Mouse (Mus musculus) E14TG2a.4 (cell line): ENCODE data around the gene Myo3a.

ENCODE experiments used
- H3K27me3 ChIP-seq: 2 replicates; pipeline ENCODE4 v1.6.1; 2014; ENCODE audit warnings: low read length, control low read depth; ENCODE audit not compliant: insufficient read depth
- H3K36me3 ChIP-seq: 2 replicates; pipeline ENCODE4 v1.6.1; 2014; ENCODE audit warnings: low read length, control low read depth; ENCODE audit not compliant: insufficient read depth
- H3K4me1 ChIP-seq: replicated peaks from 2 replicates; pipeline ENCODE4 v1.6.1; 2014; ENCODE audit warnings: low read depth, low read length, control low read depth
- H3K4me3 ChIP-seq: replicated peaks from 2 replicates; pipeline ENCODE4 v1.5.1; 2014; ENCODE audit warnings: mild to moderate bottlenecking, low read length
- H3K9me3 ChIP-seq: 2 replicates; pipeline ENCODE4 v1.6.1; 2014; ENCODE audit warnings: low read length, control low read depth
- CTCF ChIP-seq: conservative IDR thresholded peaks from 2 replicates; pipeline ENCODE4 v1.5.1; 2014; ENCODE audit warnings: low read length
- NANOG ChIP-seq: IDR thresholded peaks from 2 replicates; pipeline ENCODE4 v1.6.1; 2014; ENCODE audit warnings: borderline replicate concordance, low read length, mixed read lengths
- POU5F1 ChIP-seq: IDR thresholded peaks from 2 replicates; pipeline ENCODE4 v1.6.1; 2014; ENCODE audit warnings: low read length, borderline replicate concordance

The Myo3a gene

DNA sequence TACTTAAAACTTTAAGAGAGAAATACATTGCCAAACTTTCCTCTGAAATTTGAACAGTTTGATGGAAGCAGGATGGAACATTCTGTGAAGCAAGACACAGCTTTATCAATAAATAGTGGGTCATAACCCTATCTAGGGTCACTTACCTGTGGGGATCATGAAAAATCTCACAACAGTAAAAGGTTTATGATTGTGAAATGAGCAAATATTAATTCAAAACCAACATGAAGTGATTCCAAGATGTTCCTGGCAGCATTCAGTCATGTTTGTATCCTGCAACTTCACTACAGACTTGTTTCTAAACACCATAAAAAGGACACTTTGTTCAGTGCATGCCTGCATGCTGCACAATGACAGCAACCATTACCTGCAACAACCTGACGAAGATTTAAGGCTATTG lies 436.4 kb downstream of the Myo3a start:
- Histone ChIP-seq H3K4me3 (no peak overlapping the region), H3K36me3 (no peaks in the 10 kb centered on the region), H3K27me3 (no peaks in the 10 kb centered on the region), H3K9me3 (peaks cover 13% of the 10 kb centered on the region), H3K4me1 (no peaks in the 10 kb centered on the region)
- TF ChIP-seq CTCF (no peak), NANOG (no peak), POU5F1 (no peak)
